In the genomic region with DNA sequence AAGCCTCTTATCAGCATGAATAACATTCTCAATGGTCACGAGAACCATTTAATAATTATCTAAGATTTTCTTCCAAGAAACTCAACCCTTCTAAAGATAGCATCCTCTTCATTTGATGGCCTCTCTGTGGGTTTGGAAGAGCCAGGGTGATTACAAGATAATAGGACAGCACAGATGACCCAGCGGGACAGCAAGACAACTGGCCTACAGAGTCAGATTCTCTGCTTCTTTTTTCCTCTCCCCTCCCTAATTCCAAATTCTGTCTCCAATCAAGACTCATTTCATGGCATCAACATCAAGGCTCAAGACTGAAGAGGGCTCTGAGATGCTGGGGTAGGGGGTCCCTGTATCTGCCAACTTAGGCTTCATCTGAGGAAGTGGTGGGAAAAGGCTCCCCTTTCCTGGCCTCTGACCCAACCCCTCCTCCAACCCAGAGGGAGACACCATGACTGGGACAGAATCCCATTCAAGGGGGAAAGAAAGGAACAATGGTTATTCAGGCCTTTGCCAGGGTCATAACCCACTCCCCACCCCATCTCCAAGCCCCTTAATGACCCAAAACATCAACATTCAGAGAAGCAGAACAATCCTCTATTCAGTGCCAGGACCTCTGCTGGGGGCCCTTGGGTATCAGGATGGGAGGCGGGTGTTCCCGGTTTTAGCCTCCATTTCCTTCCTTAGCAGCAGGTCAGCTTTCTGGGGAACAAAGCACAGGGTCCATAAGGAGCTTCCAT, we compare ENCODE assay signal across 15 mouse cellular contexts. TPM values are rescaled to one million over a fixed set of nuclear protein-coding genes. Genes with fewer than 3 reads are reported as not detected.
DNase-seq lines count a peak whose midpoint lies in the region; ATAC-seq and TF ChIP-seq lines count a peak whose summit lies in the region.
"Had no signal": no experiment of that assay in that cellular context is flagged by ENCODE, and none has a peak within 500 bp of the region (broad histone marks: within the 10 kb centered on the region; RNA-seq: fewer than 3 reads in every experiment).

No protein-coding gene starts in this region.

- no peaks in the 10 kb centered on the region for H3K27me3 ChIP-seq in hindbrain, postnatal 0 days (ENCODE audit: insufficient read depth, low read length)
- H3K27me3 ChIP-seq in neural tube, embryonic 12.5 days (replicated peaks): no peaks in the 10 kb centered on the region
- H3K27me3 ChIP-seq: CH12.LX; lung, embryonic 15.5 days had no signal

- H3K9ac ChIP-seq in hindbrain, postnatal 0 days (replicated peaks; ENCODE audit: low read length): no peak overlapping the region
- no peak overlapping the region for H3K9ac ChIP-seq in neural tube, embryonic 12.5 days
- H3K9ac ChIP-seq: lung, embryonic 15.5 days had no signal

- 30% methylated on average over 4 of the region's 4 CpGs for WGBS in hindbrain, postnatal 0 days
- 17% methylated on average over 4 of the region's 4 CpGs for WGBS in neural tube, embryonic 12.5 days

- peaks cover 35% of the 10 kb centered on the region for H3K4me1 ChIP-seq in hindbrain, postnatal 0 days (ENCODE audit: insufficient read depth, low read length)
- H3K4me1 ChIP-seq in neural tube, embryonic 12.5 days: peaks cover 67% of the 10 kb centered on the region

- TF ChIP-seq CTCF in hindbrain, postnatal 0 days (IDR thresholded peaks at IDR 0.05; ENCODE audit: low read depth): no peak

- H3K36me3 ChIP-seq in hindbrain, postnatal 0 days (ENCODE audit: insufficient read depth, low read length): peaks cover 19% of the 10 kb centered on the region
- peaks cover 20% of the 10 kb centered on the region for H3K36me3 ChIP-seq in neural tube, embryonic 12.5 days

- DNase-seq in embryo, embryonic 10 days (ENCODE audit: low spot score): peak; percentile 69
- DNase-seq in embryo, embryonic 9.5 days (ENCODE audit: extremely low spot score): peak; percentile 66
- DNase-seq in hindbrain, postnatal 0 days (ENCODE audit: low spot score): peak; percentile 41
- DNase-seq in thymus, postnatal 4 days: no peak
- no peak for DNase-seq in urinary bladder, postnatal 10 days (ENCODE audit: low spot score)
- DNase-seq in layer of hippocampus, postnatal 25 days (ENCODE audit: extremely low spot score in 1 of 2, low spot score in 1 of 2): no peak
- DNase-seq: gastrocnemius, postnatal 14 days; kidney, postnatal 4 days; liver; thymus, postnatal 36 days had no signal

- H3K4me3 ChIP-seq in hindbrain, postnatal 0 days (ENCODE audit: low read length): no peak overlapping the region
- H3K4me3 ChIP-seq in neural tube, embryonic 12.5 days: no peak overlapping the region
- H3K4me3 ChIP-seq: lung, embryonic 15.5 days had no signal

- H3K4me2 ChIP-seq in hindbrain, postnatal 0 days (ENCODE audit: low read depth, low read length): no peak overlapping the region
- H3K4me2 ChIP-seq in neural tube, embryonic 12.5 days (replicated peaks): peak overlapping the region; percentile 39
- H3K4me2 ChIP-seq: lung, embryonic 15.5 days had no signal

- peak; percentile 10; the same call in 1 of the 2 replicates for ATAC-seq in hindbrain, postnatal 0 days
- ATAC-seq in neural tube, embryonic 12.5 days (ENCODE audit: low FRiP score, low read depth): no peak
- ATAC-seq: inflammation-experienced regulatory T-cells, adult 6 months had no signal

- H3K9me3 ChIP-seq in hindbrain, postnatal 0 days (ENCODE audit: low read length): no peaks in the 10 kb centered on the region
- H3K9me3 ChIP-seq in neural tube, embryonic 12.5 days: no peaks in the 10 kb centered on the region
- H3K9me3 ChIP-seq: lung, embryonic 15.5 days had no signal

- H3K27ac ChIP-seq in hindbrain, postnatal 0 days: peak overlapping the region; percentile 54; the same call in 1 of the 2 replicates
- H3K27ac ChIP-seq in neural tube, embryonic 12.5 days: no peak overlapping the region; the same call in 1 of the 2 replicates
- H3K27ac ChIP-seq: lung, embryonic 15.5 days had no signal

RNA-seq across cellular contexts. Expression of a gene that starts 7.6 kb away (rescaled TPM):
- total RNA-seq in hindbrain, postnatal 0 days (2014; rRNA removed): 54.7 and 55.6 TPM in 2 replicates
- 23.3 and 24.6 TPM in 2 replicates for polyA plus RNA-seq in hindbrain, postnatal 0 days (2015; fragmentation: Nextera tagmentation; extraction: Ambion mirVana)
- polyA plus RNA-seq in neural tube, embryonic 12.5 days (2016; fragmentation: Nextera tagmentation; extraction: Ambion mirVana): 58.4 and 63.3 TPM in 2 replicates
- 10 to 100 TPM; 32.8 to 34.8 TPM for total RNA-seq in layer of hippocampus, postnatal 25 days (2021)
- total RNA-seq: megakaryocyte-erythroid progenitor cell, adult 5-6 weeks had no signal

RNA-seq across cellular contexts. Expression of a gene that starts 33.0 kb away (rescaled TPM):
- total RNA-seq in hindbrain, postnatal 0 days (2014; rRNA removed): 2.5 and 3.1 TPM in 2 replicates
- polyA plus RNA-seq in hindbrain, postnatal 0 days (2015; fragmentation: Nextera tagmentation; extraction: Ambion mirVana): 1.0 and 1.2 TPM in 2 replicates
- 0.76 and 1.1 TPM in 2 replicates for polyA plus RNA-seq in neural tube, embryonic 12.5 days (2016; fragmentation: Nextera tagmentation; extraction: Ambion mirVana)
- total RNA-seq in layer of hippocampus, postnatal 25 days (2021): 1 to 10 TPM; 8.1 to 9.5 TPM

RNA-seq across cellular contexts. Expression of a gene that starts 51.9 kb away (rescaled TPM):
- 1.9 and 4.8 TPM in 2 replicates for total RNA-seq in hindbrain, postnatal 0 days (2014; rRNA removed)
- 3.2 and 3.3 TPM in 2 replicates for polyA plus RNA-seq in hindbrain, postnatal 0 days (2015; fragmentation: Nextera tagmentation; extraction: Ambion mirVana)
- 13.3 and 15.7 TPM in 2 replicates for polyA plus RNA-seq in neural tube, embryonic 12.5 days (2016; fragmentation: Nextera tagmentation; extraction: Ambion mirVana)
- total RNA-seq in layer of hippocampus, postnatal 25 days (2021): 1 to 10 TPM; 1.3 to 2.0 TPM

Comparison
In these comparisons a context has a peak if more than half of its experiments do, and no peak if none do; other contexts are left out.
1. DNase-seq: peak in embryo, embryonic 10 days (single experiment), embryo, embryonic 9.5 days (single experiment) and hindbrain, postnatal 0 days (single experiment); none in thymus, postnatal 4 days (single experiment), urinary bladder, postnatal 10 days (single experiment) and layer of hippocampus, postnatal 25 days (0 of 2).